Mouse (Mus musculus) heart, postnatal 10 days (tissue): ENCODE data around the gene Erbb2. TPM values are rescaled to one million over a fixed set of nuclear protein-coding genes. Genes with fewer than 3 reads are reported as not detected.
"Not testable (repeated sequence)": the region's sequence is repeated elsewhere in the genome, so short reads cannot be mapped to it uniquely, and the experiment has no call there.

Source experiments
- DNase-seq, 2 experiments: peaks; one replicate each; pipeline ENCODE4 v3.0.0; 2021
- intact Hi-C: fragments of 180-260 bp; cut with DNase I; formaldehyde crosslinking; loops from one replicate; pipeline ENCODE4 v1.15.1; 2025
- total RNA-seq, 2 experiments: library from RNA; stranded (reverse); gene quantifications; 2 replicates each; pipeline ENCODE4 v1.2.3; 2021

The Erbb2 gene
- 10 to 100 TPM; 12.7 to 19.3 TPM for total RNA-seq

DNA sequence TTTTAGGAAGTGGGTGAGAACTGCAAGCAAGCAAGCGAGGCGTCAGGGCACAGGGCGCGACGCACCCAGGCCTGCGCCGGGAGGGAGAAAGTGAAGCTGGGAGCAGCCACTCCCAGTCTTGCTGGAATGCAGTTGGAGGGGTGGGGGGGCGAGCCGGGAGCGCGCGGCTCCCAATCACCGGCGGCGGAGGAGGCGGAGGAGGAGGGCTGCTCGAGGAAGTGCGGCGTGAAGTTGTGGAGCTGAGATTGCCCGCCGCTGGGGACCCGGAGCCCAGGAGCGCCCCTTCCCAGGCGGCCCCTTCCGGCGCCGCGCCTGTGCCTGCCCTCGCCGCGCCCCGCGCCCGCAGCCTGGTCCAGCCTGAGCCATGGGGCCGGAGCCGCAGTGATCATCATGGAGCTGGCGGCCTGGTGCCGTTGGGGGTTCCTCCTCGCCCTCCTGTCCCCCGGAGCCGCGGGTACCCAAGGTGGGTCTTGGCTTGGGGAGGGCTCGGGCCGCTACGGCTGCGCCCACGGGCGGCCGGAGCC, at the start of gene Erbb2:
TSS of gene Erbb2 (plus strand) at position 198 of the 524 bp plus-strand sequence.
- DNase-seq: peak; percentile 79 to 82
- intact Hi-C loops: loop anchor here (2.0 kb wide), 1 partner anchor 26 kb away; the partner anchor contains the start of gene Mien1

DNA sequence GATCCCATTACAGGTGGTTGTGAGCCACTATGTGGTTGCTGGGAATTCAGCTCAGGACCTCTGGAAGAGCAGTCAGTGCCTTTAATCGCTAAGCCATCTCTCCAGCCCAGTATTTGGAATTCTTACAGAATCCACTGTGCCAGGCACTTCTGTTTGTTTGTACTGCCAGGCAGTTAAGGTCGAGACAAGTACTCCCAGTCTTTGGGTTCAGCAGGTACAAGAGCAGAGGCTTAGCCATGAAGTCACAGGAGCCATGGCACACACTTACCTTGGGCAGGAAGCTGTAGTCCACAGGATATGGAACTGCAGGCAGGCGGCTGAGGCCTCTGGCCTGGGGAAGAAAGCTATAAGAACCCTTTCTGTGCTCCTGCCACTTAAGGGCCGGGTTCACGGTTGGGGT, 48.5 kb upstream of the Erbb2 start:
- DNase-seq: no peak
- intact Hi-C loops: no loop called here

DNA sequence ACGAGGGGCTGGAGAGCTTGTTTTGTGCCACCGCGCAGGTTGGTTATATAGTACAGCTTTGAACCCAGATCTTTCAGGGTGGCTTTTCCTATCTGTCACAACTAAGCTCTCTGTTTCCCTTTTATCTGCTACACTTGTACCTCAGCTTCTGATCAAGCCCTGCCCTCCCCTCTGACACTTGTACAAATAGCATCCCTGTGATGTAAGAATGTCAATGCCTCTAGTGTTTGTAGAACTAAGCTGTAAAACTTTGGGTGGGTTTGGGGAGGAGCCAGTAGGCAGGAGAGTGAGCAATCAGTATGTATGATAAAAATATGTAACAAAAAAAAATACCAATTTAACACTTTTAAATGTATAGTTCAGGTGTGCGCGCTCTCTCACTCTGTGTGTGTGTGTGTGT, 47.9 kb upstream of the Erbb2 start:
- intact Hi-C loops: no loop called here

DNA sequence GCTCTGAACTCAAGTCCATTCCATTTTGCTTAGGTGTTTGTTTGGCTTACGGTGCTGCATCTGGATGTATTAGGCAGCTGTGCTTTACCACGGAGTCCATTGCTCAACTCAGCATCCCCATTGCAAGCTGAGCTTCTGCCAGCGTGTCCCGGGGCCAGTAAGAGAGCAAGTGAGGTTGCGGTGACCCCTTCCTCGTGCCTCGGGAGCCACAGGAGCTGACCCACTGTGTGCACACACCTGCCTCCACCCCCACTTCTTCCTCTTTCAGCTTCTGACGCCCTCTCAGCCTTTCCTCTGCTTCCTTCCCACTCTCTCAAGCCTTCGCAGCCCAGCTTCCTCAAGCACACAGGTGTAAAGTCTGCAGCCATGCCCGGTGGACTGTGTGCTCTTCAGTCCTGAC, 46.0 kb upstream of the Erbb2 start:
- intact Hi-C loops: no loop called here
- no peak for DNase-seq

More for the DNA sequence above, 47.9 kb upstream of the Erbb2 start:
- DNase-seq: no peak

DNA sequence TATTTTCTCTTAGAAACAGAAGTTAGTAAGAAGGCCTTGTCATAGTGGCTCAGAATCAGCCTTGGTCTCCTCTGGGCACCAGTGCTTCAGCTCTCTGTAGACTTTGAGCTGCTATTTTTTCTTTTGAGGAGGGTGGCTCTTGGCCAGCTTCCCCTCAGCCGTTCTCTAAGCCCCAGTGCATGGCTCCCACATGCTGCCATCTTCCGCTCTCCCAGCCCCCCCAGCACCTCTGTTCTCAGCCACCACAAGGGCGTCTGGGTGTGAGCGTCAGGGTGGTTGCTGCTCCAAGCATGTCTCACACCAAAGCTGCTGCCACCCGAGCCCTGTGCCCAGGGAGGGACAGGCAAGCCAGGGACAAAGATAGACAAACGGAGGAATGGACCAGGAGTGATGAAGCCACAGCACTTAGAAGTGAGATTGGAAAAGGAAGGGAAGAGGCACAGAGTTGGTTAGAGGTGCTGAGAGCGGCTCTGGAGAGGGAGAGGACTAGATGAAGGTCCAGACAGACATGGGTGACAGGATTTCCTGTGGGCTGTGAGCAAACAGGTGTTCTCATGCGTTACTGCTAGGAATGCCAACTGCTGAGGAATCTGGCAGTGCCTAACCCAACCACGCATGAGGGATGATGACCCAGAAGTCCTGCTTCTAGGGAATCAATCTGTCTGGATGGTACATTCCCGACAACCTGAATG, 45.0 kb upstream of the Erbb2 start:
- no peak for DNase-seq
- intact Hi-C loops: no loop called here

DNA sequence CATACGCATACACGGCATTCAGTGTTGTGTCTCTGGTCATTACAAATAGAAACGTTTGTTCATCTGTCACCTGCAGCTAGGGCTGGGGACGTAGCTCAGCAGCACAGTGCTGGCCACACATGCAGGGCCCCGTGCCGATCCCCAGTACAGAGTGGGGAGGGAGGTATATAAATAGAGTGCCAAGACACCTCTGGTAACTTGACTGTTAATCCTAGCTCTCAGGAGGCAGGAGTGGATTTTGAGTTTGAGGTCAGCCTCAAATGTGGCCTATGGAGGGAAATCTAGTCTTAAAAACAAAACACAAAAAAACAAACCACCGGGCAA, 44.4 kb upstream of the Erbb2 start:
- intact Hi-C loops: no loop called here
- no peak for DNase-seq

DNA sequence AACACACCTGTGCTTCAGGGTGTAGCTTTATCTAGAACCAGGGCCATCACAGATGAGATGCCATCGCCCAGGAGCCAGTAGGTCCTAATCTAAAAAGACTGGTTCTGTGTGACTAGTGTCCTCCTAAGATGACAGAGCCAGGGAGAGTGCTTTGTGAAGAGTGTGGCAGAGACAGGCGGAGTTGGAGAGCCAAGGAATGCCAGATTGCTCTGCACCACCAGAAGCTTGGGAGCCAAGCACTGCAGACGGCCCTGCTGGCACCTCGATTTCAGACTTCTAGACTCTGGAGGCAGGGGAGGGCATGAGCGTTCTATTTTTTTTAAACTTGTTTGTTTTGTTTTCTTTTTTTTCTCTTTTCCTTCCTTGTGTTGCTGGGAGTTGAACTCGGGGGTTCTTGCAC, 42.9 kb upstream of the Erbb2 start:
- intact Hi-C loops: no loop called here
- no peak for DNase-seq

DNA sequence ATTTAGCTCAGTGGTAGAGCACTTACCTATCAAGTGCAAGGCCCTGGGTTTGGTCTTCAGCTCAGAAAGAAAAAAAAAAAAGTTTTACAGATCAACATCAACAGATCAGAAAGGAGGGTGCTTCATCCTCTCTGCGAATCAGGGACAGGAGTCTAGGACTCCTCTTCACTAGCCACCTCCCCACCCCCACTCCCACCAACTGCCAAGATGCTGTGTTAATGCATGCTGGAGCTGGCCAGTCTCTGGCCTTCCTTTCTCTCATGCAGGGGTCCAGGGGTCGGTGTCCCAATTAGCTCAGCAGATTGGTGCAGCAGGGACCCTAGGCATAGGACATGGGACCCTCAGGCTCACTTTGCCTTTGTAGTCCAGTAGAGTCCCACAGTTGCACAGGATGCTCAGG, 41.7 kb upstream of the Erbb2 start:
- intact Hi-C loops: loop anchor here (2.0 kb wide), 1 partner anchor 18 kb away; no protein-coding TSS in a partner anchor
- no peak for DNase-seq

DNA sequence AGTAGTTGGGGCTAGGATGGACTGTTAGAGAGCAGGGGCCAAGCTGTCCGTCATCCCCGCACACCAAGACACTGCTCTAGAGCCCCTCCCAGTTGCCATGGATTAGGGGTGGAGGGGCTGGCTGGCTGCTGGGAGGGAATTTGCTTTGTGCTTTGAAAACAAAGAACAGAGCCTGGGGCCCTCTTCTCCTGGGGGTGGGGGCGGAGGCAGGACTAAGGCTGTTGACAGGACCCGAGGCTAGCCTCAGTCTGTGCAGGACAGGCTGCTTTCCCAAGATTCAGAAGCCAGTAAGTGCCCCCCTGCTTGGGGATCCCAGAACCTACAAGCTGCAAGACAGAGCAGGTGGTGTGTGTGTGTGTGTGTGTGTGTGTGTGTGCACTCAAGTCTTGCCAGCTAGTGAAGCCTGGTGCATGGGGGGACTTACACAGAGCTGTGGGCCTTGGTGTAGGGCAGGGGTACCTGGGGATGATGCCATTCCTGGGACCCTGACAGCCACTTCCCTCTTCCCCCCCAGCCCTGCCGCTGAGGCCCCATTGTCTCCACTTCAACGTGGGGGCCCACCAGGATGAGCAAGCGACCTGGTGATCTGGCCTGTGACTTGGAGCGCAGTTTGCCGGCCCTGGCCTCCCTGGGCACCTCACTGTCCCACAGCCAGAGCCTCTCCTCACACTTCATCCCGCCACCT, 40.6 kb upstream of the Erbb2 start:
- DNase-seq: no peak
- intact Hi-C loops: loop anchor here (2.0 kb wide), 1 partner anchor 17 kb away; no protein-coding TSS in a partner anchor

DNA sequence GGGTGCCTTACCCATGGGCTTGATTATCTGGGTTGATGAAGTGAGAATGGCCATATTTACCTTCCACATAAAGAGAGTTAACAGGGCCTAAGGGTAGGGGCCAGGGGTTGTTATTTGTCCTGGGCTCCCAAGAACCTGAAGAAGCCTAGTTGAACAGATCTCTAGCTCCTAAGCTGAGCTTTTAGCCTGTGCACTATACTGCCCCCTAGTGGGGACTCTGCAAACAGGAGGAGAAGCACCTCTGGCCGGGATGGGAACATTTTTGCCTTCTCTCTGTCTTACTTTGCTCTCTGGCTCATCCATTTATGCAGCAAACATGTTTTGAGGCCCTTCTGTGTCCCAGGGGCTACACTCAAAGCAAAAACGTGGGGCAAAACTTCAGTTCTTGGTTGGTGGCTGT, 39.9 kb upstream of the Erbb2 start:
- intact Hi-C loops: no loop called here
- peak; percentile 68 to 82 for DNase-seq

DNA sequence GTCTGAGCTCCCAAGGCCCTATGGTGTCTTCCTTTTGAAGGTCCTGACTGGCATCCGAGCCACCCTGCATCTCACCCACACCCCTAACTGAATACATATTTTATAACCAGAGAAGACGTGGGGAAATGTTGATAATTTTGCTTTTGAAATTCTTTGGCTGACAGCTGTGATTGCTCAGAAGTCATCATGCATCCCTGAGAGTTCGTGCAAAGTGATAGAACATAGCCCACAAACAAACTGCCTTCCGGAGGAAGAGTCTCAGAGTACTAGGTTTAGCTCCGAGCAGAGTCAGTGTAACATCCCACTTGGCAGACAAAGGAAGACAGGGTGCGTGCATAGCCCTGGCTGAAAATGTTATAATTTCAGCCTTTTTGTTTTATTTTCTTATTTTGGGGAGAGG, 39.0 kb upstream of the Erbb2 start:
- intact Hi-C loops: no loop called here
- DNase-seq: no peak

DNA sequence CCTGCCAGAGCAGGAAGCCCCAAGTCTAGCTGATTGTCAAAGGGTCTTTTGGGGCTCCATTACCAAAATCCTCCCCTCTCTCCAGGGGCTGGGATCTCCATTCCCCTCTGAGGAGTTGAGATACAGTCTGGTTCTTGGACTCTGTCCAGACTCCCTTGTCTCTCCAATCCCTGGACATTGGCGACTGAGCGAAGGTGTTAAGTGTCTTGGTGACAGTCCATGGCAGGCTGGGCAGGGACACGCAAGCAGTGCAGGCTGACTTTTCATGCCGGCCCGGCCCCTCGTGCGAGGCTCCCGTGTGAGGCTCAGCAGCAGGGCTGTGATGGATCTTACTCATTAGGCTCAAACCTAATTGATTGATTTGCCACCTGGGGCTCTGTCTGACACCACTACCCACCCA, 38.0 kb upstream of the Erbb2 start:
- DNase-seq: peak; percentile 74 to 80
- intact Hi-C loops: no loop called here

DNA sequence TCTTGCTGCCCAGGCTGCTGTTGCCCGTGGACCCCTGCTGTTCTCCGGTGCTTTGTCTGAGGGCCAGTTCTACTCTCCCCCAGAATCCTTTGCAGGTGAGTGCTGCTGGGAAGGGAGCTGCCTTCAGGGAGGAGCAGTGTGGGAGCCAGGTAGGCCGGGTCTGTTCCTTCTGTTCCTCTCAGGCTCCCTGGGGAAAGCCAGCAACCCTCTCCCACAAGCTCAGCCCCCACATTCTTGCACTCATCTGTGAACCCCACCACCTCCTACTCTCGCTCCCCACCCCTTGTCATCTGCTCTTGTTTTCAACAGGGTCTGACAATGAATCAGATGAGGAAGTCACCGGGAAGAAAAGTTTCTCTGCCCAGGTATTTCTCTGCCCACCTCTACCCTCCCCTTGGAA, 35.5 kb upstream of the Erbb2 start:
- intact Hi-C loops: no loop called here
- no peak for DNase-seq

DNA sequence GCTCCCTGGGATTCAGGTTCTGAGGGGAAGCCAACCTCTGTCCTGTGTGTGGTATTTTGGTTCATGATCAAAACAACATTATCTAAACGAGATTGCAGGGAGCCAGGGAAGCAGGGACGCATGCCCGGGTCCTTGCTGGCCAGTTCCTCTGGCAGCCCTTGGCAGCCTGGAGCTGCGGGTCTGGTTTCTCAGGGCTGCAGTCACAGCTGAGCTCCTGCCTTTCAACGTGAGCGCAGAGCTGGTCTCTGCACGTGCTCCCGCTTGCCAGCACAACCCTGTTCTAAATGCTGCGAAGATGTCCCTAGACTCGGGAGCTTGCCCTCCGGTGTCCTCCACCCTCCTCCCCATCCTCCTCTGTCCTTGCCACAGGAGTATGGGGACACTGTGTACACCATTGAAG, 34.5 kb upstream of the Erbb2 start:
- DNase-seq: peak; percentile 71 to 84
- intact Hi-C loops: no loop called here

DNA sequence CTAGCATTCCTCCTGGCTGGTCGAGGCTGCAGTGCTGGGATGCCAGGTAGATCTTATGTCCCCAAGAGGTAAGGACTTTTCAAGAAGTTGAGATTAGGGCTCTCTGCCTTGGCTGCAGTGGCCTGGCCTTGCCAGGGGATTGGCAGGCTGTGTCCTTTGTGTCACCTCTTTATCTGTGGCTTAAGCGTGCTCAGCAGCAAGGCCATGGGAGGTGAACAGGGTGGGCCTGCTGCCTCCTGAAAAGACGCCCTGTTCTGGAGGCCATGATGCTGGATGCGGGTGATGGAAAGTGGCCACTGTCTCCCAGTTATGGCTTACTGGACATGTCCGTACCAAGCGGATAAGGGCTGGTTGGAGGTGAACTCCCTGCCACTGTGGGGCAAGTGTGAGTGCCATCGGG, 32.9 kb upstream of the Erbb2 start:
- intact Hi-C loops: no loop called here
- peak in 1 of 2 experiments; percentile 69 for DNase-seq

DNA sequence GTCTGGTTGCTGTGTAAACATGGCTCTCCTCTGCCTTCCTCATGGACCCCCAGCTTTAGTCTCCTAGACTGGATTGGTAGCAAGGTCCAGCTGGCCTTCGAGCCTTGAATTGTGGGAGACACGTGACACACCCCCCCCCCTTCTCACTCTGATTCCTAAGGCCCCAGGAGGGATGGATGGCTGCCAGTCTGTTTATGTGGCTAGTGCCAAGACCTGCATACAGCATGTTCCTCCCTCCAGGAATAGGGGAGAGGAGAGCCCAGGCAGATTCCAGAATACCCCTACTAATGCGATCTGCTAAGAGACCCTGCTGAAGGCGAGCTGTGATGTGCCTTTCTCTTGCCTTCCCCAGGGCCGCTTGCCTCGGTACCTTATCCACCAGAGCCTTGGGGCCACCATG, 32.2 kb upstream of the Erbb2 start:
- intact Hi-C loops: no loop called here
- peak; percentile 75 to 77 for DNase-seq

DNA sequence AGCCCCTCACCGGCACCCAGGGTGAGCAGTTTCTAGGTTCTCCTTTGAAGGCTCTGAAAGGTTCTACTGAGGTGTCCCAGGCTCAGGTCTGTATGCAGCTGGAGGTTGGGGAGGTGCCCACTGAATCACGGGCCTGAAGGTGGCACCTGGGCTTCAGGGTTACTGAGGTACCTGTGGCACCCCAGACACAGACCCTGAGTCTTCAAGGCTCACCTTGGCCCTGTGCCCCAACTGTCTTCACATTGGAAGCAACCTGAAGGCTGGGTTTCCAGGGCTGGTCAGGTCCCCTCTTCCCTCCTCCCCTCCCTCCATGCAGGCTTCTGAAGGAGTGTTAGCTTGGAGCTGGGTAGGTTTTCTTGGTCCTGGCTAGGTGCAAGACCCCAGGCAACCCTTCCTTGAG, 30.6 kb upstream of the Erbb2 start:
- intact Hi-C loops: no loop called here
- DNase-seq: no peak

DNA sequence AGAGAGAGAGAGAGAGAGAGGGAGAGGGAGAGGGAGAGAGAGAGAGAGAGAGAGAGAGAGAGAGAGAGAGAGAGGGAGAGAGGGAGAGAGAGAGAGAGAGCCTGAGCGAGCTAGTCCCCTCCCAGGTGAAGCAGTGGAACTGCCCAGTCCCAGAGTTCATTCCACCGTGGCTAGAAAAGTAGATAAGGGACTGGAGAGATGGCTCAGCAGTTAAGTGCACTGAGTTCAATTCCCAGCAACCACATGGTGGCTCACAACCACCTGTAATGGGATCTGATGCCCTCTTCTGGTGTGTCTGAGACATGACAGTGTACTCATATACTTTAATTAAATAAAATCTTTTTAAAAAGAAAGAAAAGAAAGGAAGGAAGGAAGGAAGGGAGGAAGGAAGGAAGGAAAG, 29.9 kb upstream of the Erbb2 start:
- DNase-seq, intact Hi-C loops: not testable (repeated sequence)

DNA sequence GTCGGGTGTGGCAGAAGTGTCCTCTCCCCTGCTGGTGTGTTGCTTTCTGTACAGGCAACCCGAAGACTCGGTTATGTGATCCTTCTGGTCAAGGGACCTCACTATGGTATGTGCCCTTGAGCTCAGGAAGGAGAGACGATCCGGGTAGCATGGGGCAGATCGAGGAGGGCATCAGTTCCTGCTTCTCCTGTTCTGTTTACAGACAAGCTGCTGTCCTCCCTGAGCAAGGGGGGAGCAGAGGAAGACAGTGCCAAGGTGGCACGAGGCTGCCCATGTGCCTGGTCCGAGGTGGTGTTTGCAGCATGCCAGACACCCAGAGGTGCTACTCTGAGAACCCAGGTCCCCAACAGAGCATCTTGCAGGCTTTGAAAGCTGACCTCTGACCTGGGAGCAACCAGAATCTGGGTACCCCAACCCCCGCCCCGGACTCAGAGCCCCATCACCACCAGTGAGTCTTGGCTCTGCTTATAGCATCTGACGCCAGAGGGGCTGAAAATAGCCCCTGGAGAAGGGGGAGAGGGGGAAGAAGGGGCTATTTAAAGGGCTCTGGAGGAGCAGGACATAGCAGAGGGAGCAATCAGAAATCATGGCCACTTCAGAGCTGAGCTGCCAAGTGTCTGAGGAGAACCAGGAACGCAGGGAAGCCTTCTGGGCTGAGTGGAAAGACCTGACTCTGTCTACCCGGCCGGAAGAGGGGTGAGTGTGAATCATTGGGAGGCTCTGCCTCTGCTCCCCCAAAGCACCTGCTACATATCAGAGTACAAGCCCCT, 28.8 kb upstream of the Erbb2 start, which contains the start of gene Tcap:
TSS of gene Tcap (plus strand) at position 551 of the 770 bp plus-strand sequence.
- DNase-seq: peak; percentile 75 to 82
- intact Hi-C loops: no loop called here

DNA sequence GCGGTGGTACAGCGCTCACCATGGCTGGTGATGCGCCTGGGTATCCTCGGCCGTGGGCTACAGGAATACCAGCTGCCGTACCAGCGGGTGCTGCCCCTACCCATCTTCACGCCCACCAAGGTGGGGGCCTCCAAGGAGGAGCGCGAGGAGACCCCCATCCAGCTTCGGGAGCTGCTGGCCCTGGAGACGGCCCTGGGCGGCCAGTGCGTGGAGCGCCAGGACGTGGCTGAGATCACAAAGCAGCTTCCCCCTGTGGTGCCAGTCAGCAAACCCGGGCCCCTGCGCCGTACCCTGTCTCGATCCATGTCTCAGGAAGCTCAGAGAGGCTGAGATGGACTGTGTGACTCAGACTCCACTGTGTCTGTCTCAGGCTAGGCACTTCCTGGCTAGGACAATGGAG, 28.1 kb upstream of the Erbb2 start:
- no peak for DNase-seq
- intact Hi-C loops: no loop called here
